Mouse (Mus musculus): ENCODE measurements around the gene Cdk20. TPM values are rescaled to one million over a fixed set of nuclear protein-coding genes. Genes with fewer than 3 reads are reported as not detected.

Cdk20 gene
- total and polyA plus RNA-seq, 2 experiments: 4.0 to 15.7 TPM

DNA sequence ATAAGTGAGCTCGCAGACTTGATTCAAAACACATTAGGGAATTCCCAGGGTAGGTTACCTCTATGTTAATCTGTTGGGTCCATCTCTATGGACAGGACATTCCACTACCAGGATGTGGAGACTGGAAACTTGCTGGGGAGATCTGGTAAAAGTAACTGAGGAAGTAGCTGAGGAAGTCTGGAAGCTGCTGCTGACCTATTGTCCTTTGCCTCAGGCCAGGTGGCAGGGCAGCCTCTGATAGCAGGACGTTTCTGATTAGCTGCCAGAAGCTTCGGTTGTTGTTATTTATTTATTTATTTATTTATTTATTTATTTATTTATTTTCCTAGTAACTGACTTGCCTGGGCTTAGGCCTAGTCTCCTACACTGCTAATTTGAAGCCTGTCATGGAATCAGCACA, 28.6 kb upstream of the Cdk20 start:
- H3K79me2 ChIP-seq (ENCODE audit: control insufficient read depth, insufficient read depth, low read length): no peaks in the 10 kb centered on the region
- peaks cover 28% of the 10 kb centered on the region for H3K4me1 ChIP-seq (ENCODE audit: control insufficient read depth, insufficient read depth, low read length)
- DNase-seq (ENCODE audit: extremely low read depth, low read depth, low spot score): peak; percentile 52
- no peak overlapping the region for H3K4me3 ChIP-seq (ENCODE audit: insufficient read depth, low read depth, low read length)
- no peaks in the 10 kb centered on the region for H3K36me3 ChIP-seq (ENCODE audit: control insufficient read depth, insufficient read depth, low read length)
- no peaks in the 10 kb centered on the region for H3K27me3 ChIP-seq (ENCODE audit: control insufficient read depth, insufficient read depth, low read length)
- TF ChIP-seq CTCF (IDR thresholded peaks at IDR 0.05; ENCODE audit: low read depth, low read length): no peak
- no peak for TF ChIP-seq POLR2A (IDR thresholded peaks at IDR 0.05; ENCODE audit: extremely low read depth, insufficient read depth, low read length)
- 33% methylated on average over 3 of the region's 3 CpGs for WGBS
- H3K27ac ChIP-seq (replicated peaks; ENCODE audit: insufficient read depth, low read depth, low read length): 0 out of 2 replicates have a peak overlapping the region, but pooled peaks have one; percentile 12
- no peak overlapping the region for H3K9ac ChIP-seq (ENCODE audit: low read depth, low read length)

DNA sequence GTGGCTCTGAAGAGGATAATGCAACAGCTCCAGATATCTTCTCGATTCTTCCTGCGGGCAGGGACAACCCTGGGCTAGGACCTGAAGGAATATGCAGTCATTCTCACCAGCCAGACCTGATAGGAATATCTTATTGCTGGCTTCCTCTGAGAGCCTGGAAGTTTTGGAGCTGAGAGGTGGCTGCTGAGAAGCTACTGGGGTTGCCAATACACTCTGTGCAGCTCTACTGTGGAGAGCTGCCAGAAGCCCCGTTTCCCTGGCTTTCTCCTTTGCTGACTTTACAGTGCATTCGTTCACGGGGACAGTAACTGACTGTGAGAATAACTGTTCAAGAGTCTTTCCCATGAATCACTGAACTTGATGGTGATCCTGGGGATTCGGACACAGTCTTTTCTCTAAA, 26.6 kb upstream of the Cdk20 start:
- Histone ChIP-seq H3K27me3 (ENCODE audit: control insufficient read depth, insufficient read depth, low read length) (no peaks in the 10 kb centered on the region), H3K36me3 (ENCODE audit: control insufficient read depth, insufficient read depth, low read length) (no peaks in the 10 kb centered on the region), H3K79me2 (ENCODE audit: control insufficient read depth, insufficient read depth, low read length) (no peaks in the 10 kb centered on the region), H3K4me3 (ENCODE audit: insufficient read depth, low read depth, low read length) (no peak overlapping the region), H3K4me1 (ENCODE audit: control insufficient read depth, insufficient read depth, low read length) (peaks cover 18% of the 10 kb centered on the region), H3K27ac (replicated peaks; ENCODE audit: insufficient read depth, low read depth, low read length) (no peak overlapping the region), H3K9ac (ENCODE audit: low read depth, low read length) (no peak overlapping the region)
- no peak for TF ChIP-seq CTCF (IDR thresholded peaks at IDR 0.05; ENCODE audit: low read depth, low read length)
- TF ChIP-seq POLR2A (IDR thresholded peaks at IDR 0.05; ENCODE audit: extremely low read depth, insufficient read depth, low read length): no peak
- DNase-seq (ENCODE audit: extremely low read depth, low read depth, low spot score): no peak
- 76% methylated on average over 6 of the region's 6 CpGs for WGBS

DNA sequence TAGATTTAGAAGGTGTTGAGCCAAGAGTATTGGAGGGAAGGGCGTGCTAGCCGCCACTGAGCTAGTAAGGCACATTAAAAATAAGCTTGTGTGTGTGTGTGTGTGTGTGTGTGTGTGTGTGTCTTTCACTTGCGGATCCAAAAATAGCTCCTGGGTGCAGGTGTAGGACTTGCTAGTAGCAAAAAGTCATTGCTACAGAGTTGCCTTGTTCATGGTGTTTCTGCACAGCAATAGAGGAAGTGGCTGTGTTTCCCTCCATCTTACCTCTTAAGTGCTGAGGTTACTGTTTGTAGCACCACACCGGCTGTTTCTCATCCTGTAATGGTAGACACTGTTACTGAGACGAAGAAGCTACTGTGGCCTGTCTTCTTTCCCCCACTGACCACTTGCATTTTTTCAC, 24.1 kb upstream of the Cdk20 start:
- Histone ChIP-seq H3K79me2 (ENCODE audit: control insufficient read depth, insufficient read depth, low read length) (no peaks in the 10 kb centered on the region), H3K36me3 (ENCODE audit: control insufficient read depth, insufficient read depth, low read length) (no peaks in the 10 kb centered on the region), H3K27ac (replicated peaks; ENCODE audit: insufficient read depth, low read depth, low read length) (no peak overlapping the region), H3K4me3 (ENCODE audit: insufficient read depth, low read depth, low read length) (no peak overlapping the region), H3K9ac (ENCODE audit: low read depth, low read length) (no peak overlapping the region), H3K4me1 (ENCODE audit: control insufficient read depth, insufficient read depth, low read length) (peaks cover 6% of the 10 kb centered on the region), H3K27me3 (ENCODE audit: control insufficient read depth, insufficient read depth, low read length) (no peaks in the 10 kb centered on the region)
- 96% methylated on average over 5 of the region's 5 CpGs for WGBS
- TF ChIP-seq POLR2A (IDR thresholded peaks at IDR 0.05; ENCODE audit: extremely low read depth, insufficient read depth, low read length) (no peak), CTCF (IDR thresholded peaks at IDR 0.05; ENCODE audit: low read depth, low read length) (no peak)
- no peak for DNase-seq (ENCODE audit: extremely low read depth, low read depth, low spot score)

DNA sequence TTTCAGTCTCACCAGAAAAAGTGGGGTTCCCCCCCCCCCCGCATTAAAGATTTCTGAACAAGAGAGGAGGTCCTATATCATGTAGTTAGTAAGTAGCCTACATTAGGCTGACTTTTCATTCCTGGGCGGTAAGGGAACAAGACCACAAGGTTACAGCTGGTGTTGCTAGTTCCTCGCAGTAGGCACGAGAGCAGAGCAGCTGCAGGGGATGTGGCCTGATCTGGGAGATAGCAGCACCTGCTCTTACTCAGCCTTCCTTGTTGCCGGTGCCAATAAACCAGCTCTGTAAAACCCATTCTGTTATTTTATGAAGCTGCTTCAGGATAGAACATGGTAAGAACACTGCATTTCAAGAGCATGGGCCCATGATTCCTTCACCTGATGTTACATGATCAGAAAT, 21.5 kb upstream of the Cdk20 start:
- DNase-seq (ENCODE audit: extremely low read depth, low read depth, low spot score): no peak
- no peak overlapping the region for H3K4me3 ChIP-seq (ENCODE audit: insufficient read depth, low read depth, low read length)
- H3K27me3 ChIP-seq (ENCODE audit: control insufficient read depth, insufficient read depth, low read length): no peaks in the 10 kb centered on the region
- H3K36me3 ChIP-seq (ENCODE audit: control insufficient read depth, insufficient read depth, low read length): no peaks in the 10 kb centered on the region
- no peaks in the 10 kb centered on the region for H3K79me2 ChIP-seq (ENCODE audit: control insufficient read depth, insufficient read depth, low read length)
- no peaks in the 10 kb centered on the region for H3K4me1 ChIP-seq (ENCODE audit: control insufficient read depth, insufficient read depth, low read length)
- H3K27ac ChIP-seq (replicated peaks; ENCODE audit: insufficient read depth, low read depth, low read length): no peak overlapping the region
- WGBS: 92% methylated on average over 5 of the region's 5 CpGs
- no peak for TF ChIP-seq POLR2A (IDR thresholded peaks at IDR 0.05; ENCODE audit: extremely low read depth, insufficient read depth, low read length)
- TF ChIP-seq CTCF (IDR thresholded peaks at IDR 0.05; ENCODE audit: low read depth, low read length): no peak
- no peak overlapping the region for H3K9ac ChIP-seq (ENCODE audit: low read depth, low read length)

DNA sequence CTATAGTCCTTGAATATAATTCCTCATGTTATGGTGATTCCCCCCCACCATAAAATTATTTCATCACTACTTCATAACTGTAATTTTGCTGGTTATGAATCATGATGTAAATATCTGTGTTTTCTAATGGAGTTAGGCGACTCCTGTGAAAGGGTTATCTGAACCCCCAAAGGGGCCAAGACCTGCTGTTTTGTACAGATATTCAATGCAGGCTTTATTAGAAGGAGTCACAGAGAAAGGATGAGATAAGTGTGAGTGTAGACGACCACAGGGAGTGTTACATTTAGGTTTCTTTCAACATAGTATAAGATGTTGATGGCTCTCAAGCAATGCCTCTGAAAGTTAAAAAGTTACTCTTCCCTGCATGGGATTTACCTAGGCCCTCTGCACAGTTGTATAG, 20.8 kb upstream of the Cdk20 start:
- Histone ChIP-seq H3K79me2 (ENCODE audit: control insufficient read depth, insufficient read depth, low read length) (no peaks in the 10 kb centered on the region), H3K9ac (ENCODE audit: low read depth, low read length) (no peak overlapping the region), H3K27me3 (ENCODE audit: control insufficient read depth, insufficient read depth, low read length) (no peaks in the 10 kb centered on the region), H3K4me1 (ENCODE audit: control insufficient read depth, insufficient read depth, low read length) (no peaks in the 10 kb centered on the region), H3K27ac (replicated peaks; ENCODE audit: insufficient read depth, low read depth, low read length) (no peak overlapping the region), H3K4me3 (ENCODE audit: insufficient read depth, low read depth, low read length) (no peak overlapping the region), H3K36me3 (ENCODE audit: control insufficient read depth, insufficient read depth, low read length) (no peaks in the 10 kb centered on the region)
- DNase-seq (ENCODE audit: extremely low read depth, low read depth, low spot score): no peak
- WGBS: 90% methylated on average over 2 of the region's 2 CpGs
- TF ChIP-seq CTCF (IDR thresholded peaks at IDR 0.05; ENCODE audit: low read depth, low read length) (no peak), POLR2A (IDR thresholded peaks at IDR 0.05; ENCODE audit: extremely low read depth, insufficient read depth, low read length) (no peak)

DNA sequence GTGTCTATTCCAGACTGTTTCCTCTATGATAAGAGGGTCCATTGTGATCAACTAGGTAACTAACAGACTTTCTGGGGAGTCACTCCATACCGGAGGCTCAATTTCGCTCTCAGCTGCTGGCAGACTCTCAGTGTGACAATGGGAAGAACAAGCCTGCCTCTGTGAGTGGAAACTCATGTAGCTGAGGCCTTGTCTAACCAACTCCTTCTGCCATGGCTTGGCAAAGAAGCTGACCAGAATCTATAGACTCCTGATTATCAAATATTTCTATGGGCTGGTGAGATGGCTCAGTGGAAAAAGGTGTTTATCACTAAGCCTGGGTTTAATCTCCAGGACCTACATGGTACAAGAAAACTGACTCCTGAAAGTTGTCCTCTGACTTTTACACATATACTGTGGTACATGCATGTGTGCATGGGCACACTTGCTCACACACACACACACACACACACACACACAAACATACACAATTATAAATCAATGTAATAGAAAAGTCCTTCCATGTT, 19.3 kb upstream of the Cdk20 start:
- H3K36me3 ChIP-seq (ENCODE audit: control insufficient read depth, insufficient read depth, low read length): no peaks in the 10 kb centered on the region
- H3K4me3 ChIP-seq (ENCODE audit: insufficient read depth, low read depth, low read length): no peak overlapping the region
- no peak for DNase-seq (ENCODE audit: extremely low read depth, low read depth, low spot score)
- no peaks in the 10 kb centered on the region for H3K79me2 ChIP-seq (ENCODE audit: control insufficient read depth, insufficient read depth, low read length)
- H3K27ac ChIP-seq (replicated peaks; ENCODE audit: insufficient read depth, low read depth, low read length): no peak overlapping the region
- no peak for TF ChIP-seq POLR2A (IDR thresholded peaks at IDR 0.05; ENCODE audit: extremely low read depth, insufficient read depth, low read length)
- TF ChIP-seq CTCF (IDR thresholded peaks at IDR 0.05; ENCODE audit: low read depth, low read length): no peak
- H3K4me1 ChIP-seq (ENCODE audit: control insufficient read depth, insufficient read depth, low read length): no peaks in the 10 kb centered on the region
- H3K27me3 ChIP-seq (ENCODE audit: control insufficient read depth, insufficient read depth, low read length): no peaks in the 10 kb centered on the region
- WGBS: 82% methylated on average over 2 of the region's 2 CpGs
- H3K9ac ChIP-seq (ENCODE audit: low read depth, low read length): no peak overlapping the region

Data from liver, adult 2 months (tissue).